Mouse (Mus musculus) colon, adult 2 months (tissue): ENCODE measurements around the gene Actr6. TPM values are rescaled to one million over a fixed set of nuclear protein-coding genes. Genes with fewer than 3 reads are reported as not detected.

Experiments
- polyA plus RNA-seq: library from polyadenylated mRNA; depleted of rRNA; stranded (reverse); fragments of >200 nt; gene quantifications from 2 replicates; pipeline ENCODE4 v1.2.3, GENCODE M21; 2012; rRNA removed

Actr6 gene
- polyA plus RNA-seq = 0.35 and 0.62 TPM in 2 replicates

DNA sequence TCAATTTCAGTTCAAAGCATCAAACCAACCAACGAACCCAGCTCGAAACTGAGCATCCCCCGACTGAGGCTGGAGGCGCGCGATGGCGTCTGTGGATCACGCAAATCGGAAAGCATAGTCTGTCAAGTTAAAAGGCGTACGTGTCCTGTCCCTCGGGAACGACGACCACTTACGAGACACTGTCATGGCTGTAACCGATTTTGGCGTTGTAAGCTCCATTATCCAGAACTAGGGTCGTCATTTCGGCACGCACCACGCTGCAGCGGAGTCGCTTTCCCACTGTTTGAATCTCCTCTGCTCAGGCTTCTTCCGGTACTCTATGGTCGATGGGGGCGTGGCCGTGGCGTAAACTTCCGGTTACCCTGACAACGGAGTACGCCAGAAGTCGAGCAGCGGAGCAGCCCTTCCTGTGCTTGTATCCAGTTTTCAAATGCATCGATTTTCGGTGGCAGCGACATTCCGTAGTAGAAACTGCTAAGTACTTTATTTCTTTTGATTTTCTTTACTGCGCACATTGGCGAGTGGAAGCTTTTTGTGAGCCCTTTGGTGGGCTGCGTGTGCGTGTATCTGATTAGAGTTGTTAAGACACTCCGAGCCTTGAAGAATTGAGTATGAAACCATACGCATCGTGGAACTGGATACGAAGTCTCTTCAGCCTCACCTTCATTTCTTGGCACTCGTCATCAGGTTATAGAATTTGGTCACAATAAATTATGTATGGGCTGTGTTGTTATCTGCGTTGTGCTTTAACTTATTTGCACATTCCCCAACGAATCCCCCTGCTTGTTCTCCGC is at the start of gene Actr6:
Gene Actr6 (minus strand): TSS at position 295 of the 794 bp plus-strand sequence.

DNA sequence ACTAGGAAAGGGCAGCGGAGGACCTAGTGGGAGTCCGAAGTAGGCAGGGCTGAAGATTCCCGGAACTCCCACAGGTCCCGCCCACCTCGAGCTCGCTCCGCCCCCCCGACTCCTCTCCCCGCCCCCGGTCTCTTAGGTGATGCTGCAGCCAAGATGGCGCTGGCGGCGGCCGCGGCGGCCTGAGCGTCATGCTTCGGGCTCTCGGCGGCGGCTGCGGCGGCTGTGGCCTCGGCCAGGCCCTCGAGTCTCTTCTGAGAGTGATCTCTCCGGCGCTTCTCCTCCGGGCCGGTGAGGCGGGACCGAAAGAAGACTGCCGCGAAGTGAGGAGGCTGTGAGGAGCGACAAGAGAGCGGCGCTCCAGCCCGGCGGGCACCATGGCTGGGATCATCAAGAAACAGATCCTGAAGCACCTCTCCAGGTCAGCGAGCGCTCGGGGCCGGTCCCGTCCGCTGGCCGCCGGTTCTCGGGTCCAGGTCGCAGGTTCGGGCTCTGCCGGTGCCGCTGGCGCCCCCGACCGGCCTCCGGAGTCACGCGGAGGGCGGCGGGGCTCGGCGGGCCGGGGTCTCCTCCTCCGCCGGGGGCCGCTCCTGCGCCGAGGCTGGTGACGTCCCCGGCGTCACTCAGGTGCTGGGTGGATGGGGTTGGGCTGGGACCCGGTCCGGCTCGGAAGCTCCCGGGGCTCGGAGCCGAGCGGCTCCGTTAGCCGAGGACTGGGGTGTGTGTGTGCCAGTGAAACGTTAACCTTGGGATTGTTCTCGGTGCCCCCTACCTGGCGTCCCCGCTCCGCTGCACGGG is 13.0 kb upstream of the Actr6 start, which contains the start of gene Uhrf1bp1l:
Gene Uhrf1bp1l (plus strand): TSS at position 121 of the 795 bp plus-strand sequence.

DNA sequence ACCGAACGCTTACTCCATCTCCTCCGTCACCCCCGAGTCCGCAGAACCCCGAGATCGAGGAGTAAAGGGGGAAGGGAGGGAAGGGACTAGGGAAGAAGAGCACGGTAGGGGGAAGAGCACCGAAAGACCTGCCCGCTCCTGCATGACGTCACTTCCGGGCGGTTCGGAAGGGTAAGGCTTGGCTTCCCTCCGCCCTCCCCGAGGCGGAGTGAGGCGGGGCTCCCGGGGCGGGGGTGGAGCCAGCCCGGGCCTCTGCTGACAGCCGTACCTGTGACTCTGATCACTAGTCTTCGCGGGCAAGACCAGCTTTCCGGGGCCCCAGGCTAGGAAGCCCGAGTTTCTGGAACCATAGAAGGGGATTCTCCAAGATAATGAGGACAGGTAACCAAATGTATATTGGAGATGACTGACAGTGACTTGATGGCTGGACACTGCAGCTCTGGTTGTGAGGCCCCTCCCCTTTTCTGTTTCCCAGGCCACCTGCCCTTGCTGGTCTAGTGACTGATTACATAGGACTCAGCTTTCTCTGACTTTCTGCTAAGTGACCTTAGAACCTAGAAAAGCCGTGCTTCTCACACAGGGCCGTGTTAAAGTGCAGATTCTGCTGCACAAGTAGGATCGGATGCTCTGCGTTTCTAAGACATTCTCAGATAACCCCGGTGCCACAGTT is 45.8 kb downstream of the Actr6 start, which contains the start of gene Scyl2:
Gene Scyl2 (minus strand): TSS at position 147 of the 670 bp plus-strand sequence.

Other genes with a start within 250 kb of the Actr6 start
- gene Nr1h4, start 198.7 kb downstream of the Actr6 start, polyA plus RNA-seq = 20.2 and 27.0 TPM in 2 replicates
- gene Slc17a8, start 111.0 kb downstream of the Actr6 start, polyA plus RNA-seq = 0.17 TPM in 1 of 2 replicates, not detected in the other
- 9.3 and 10.7 TPM in 2 replicates for gene Scyl2, start 46.0 kb downstream of the Actr6 start, polyA plus RNA-seq
- gene Uhrf1bp1l, start 12.7 kb upstream of the Actr6 start, polyA plus RNA-seq = 10.4 and 14.9 TPM in 2 replicates
- 0.29 and 0.60 TPM in 2 replicates for gene Anks1b, start 141.2 kb upstream of the Actr6 start, polyA plus RNA-seq